Mouse (Mus musculus): ENCODE data around the gene Ezr. TPM values are rescaled to one million over a fixed set of nuclear protein-coding genes. Genes with fewer than 3 reads are reported as not detected.

Ezr gene
- polyA plus RNA-seq, 1 experiment from 2014 or later, result 176 TPM

GRCm38 (mm10) chr17:6769602-6770001 is 13.0 kb downstream of the Ezr start:
- Histone ChIP-seq H3K9me3 (ENCODE audit: control insufficient read depth, low read depth, low read length) (no peaks in the 10 kb centered on the region), H3K4me2 (replicated peaks; ENCODE audit: low read depth, low read length) (no peak overlapping the region), H3K27ac (ENCODE audit: low read length) (no peak overlapping the region), H3K9ac (replicated peaks; ENCODE audit: low read depth, low read length) (no peak overlapping the region), H3K4me1 (ENCODE audit: control insufficient read depth, insufficient read depth, low read length) (peaks cover 33% of the 10 kb centered on the region), H3K27me3 (ENCODE audit: control insufficient read depth, insufficient read depth, low read length) (no peaks in the 10 kb centered on the region), H3K36me3 (ENCODE audit: control insufficient read depth, insufficient read depth, low read length) (no peaks in the 10 kb centered on the region), H3K4me3 (ENCODE audit: low read depth, low read length) (no peak overlapping the region)
- 41% methylated on average over 4 of the region's 4 CpGs for WGBS
- no peak for ATAC-seq (ENCODE audit: insufficient number of reproducible peaks, insufficient read depth, low FRiP score, low read depth)

- WGBS, result 79% methylated on average over 5 of the region's 5 CpGs
- Histone ChIP-seq H3K4me1 (ENCODE audit: control insufficient read depth, insufficient read depth, low read length) (peaks cover 35% of the 10 kb centered on the region), H3K9me3 (ENCODE audit: control insufficient read depth, low read depth, low read length) (no peaks in the 10 kb centered on the region), H3K4me2 (replicated peaks; ENCODE audit: low read depth, low read length) (no peak overlapping the region), H3K27ac (ENCODE audit: low read length) (no peak overlapping the region), H3K27me3 (ENCODE audit: control insufficient read depth, insufficient read depth, low read length) (no peaks in the 10 kb centered on the region), H3K36me3 (ENCODE audit: control insufficient read depth, insufficient read depth, low read length) (no peaks in the 10 kb centered on the region), H3K9ac (replicated peaks; ENCODE audit: low read depth, low read length) (no peak overlapping the region), H3K4me3 (ENCODE audit: low read depth, low read length) (no peak overlapping the region)
- ATAC-seq (ENCODE audit: insufficient number of reproducible peaks, insufficient read depth, low FRiP score, low read depth), result no peak
These were observed 14.2 kb downstream of the Ezr start for GRCm38 (mm10) chr17:6768301-6768788.

- Histone ChIP-seq H3K4me3 (ENCODE audit: low read depth, low read length) (no peak overlapping the region), H3K9me3 (ENCODE audit: control insufficient read depth, low read depth, low read length) (no peaks in the 10 kb centered on the region), H3K4me1 (ENCODE audit: control insufficient read depth, insufficient read depth, low read length) (peaks cover 34% of the 10 kb centered on the region), H3K27ac (ENCODE audit: low read length) (no peak overlapping the region), H3K27me3 (ENCODE audit: control insufficient read depth, insufficient read depth, low read length) (no peaks in the 10 kb centered on the region), H3K36me3 (ENCODE audit: control insufficient read depth, insufficient read depth, low read length) (no peaks in the 10 kb centered on the region), H3K4me2 (replicated peaks; ENCODE audit: low read depth, low read length) (no peak overlapping the region), H3K9ac (replicated peaks; ENCODE audit: low read depth, low read length) (no peak overlapping the region)
- ATAC-seq (ENCODE audit: insufficient number of reproducible peaks, insufficient read depth, low FRiP score, low read depth), result no peak
- WGBS, result 55% methylated on average over 5 of the region's 5 CpGs
These were observed 14.8 kb downstream of the Ezr start for GRCm38 (mm10) chr17:6767771-6768170.

GRCm38 (mm10) chr17:6766823-6767222 is 15.8 kb downstream of the Ezr start:
- Histone ChIP-seq H3K27ac (ENCODE audit: low read length) (0 out of 2 replicates have a peak overlapping the region, but pooled peaks have one; percentile 11), H3K9ac (replicated peaks; ENCODE audit: low read depth, low read length) (no peak overlapping the region), H3K4me3 (ENCODE audit: low read depth, low read length) (no peak overlapping the region), H3K4me1 (ENCODE audit: control insufficient read depth, insufficient read depth, low read length) (peaks cover 27% of the 10 kb centered on the region), H3K9me3 (ENCODE audit: control insufficient read depth, low read depth, low read length) (no peaks in the 10 kb centered on the region), H3K4me2 (replicated peaks; ENCODE audit: low read depth, low read length) (no peak overlapping the region), H3K27me3 (ENCODE audit: control insufficient read depth, insufficient read depth, low read length) (no peaks in the 10 kb centered on the region), H3K36me3 (ENCODE audit: control insufficient read depth, insufficient read depth, low read length) (no peaks in the 10 kb centered on the region)
- ATAC-seq (ENCODE audit: insufficient number of reproducible peaks, insufficient read depth, low FRiP score, low read depth), result peak; percentile 84
- WGBS, result 52% methylated on average over 4 of the region's 4 CpGs

- ATAC-seq (ENCODE audit: insufficient number of reproducible peaks, insufficient read depth, low FRiP score, low read depth), result no peak
- H3K9me3 ChIP-seq (ENCODE audit: control insufficient read depth, low read depth, low read length), result no peaks in the 10 kb centered on the region
- H3K9ac ChIP-seq (replicated peaks; ENCODE audit: low read depth, low read length), result no peak overlapping the region
- no peaks in the 10 kb centered on the region for H3K36me3 ChIP-seq (ENCODE audit: control insufficient read depth, insufficient read depth, low read length)
- WGBS, result 38% methylated on average over 2 of the region's 2 CpGs
- peaks cover 24% of the 10 kb centered on the region for H3K4me1 ChIP-seq (ENCODE audit: control insufficient read depth, insufficient read depth, low read length)
- peak overlapping the region; percentile 6; the same call in 1 of the 2 replicates for H3K27ac ChIP-seq (ENCODE audit: low read length)
- H3K4me3 ChIP-seq (ENCODE audit: low read depth, low read length), result no peak overlapping the region
- no peak overlapping the region for H3K4me2 ChIP-seq (replicated peaks; ENCODE audit: low read depth, low read length)
- H3K27me3 ChIP-seq (ENCODE audit: control insufficient read depth, insufficient read depth, low read length), result no peaks in the 10 kb centered on the region
These were observed 16.7 kb downstream of the Ezr start for GRCm38 (mm10) chr17:6765886-6766285.

- H3K9me3 ChIP-seq (ENCODE audit: control insufficient read depth, low read depth, low read length), result no peaks in the 10 kb centered on the region
- H3K4me3 ChIP-seq (ENCODE audit: low read depth, low read length), result no peak overlapping the region
- H3K9ac ChIP-seq (replicated peaks; ENCODE audit: low read depth, low read length), result no peak overlapping the region
- ATAC-seq (ENCODE audit: insufficient number of reproducible peaks, insufficient read depth, low FRiP score, low read depth), result no peak
- WGBS, result 80% methylated on average over 4 of the region's 4 CpGs
- H3K36me3 ChIP-seq (ENCODE audit: control insufficient read depth, insufficient read depth, low read length), result no peaks in the 10 kb centered on the region
- no peaks in the 10 kb centered on the region for H3K27me3 ChIP-seq (ENCODE audit: control insufficient read depth, insufficient read depth, low read length)
- no peak overlapping the region for H3K27ac ChIP-seq (ENCODE audit: low read length)
- H3K4me2 ChIP-seq (replicated peaks; ENCODE audit: low read depth, low read length), result no peak overlapping the region
- peaks cover 24% of the 10 kb centered on the region for H3K4me1 ChIP-seq (ENCODE audit: control insufficient read depth, insufficient read depth, low read length)
These were observed 17.9 kb downstream of the Ezr start for GRCm38 (mm10) chr17:6764730-6765129.

- 59% methylated on average over 7 of the region's 7 CpGs for WGBS
- Histone ChIP-seq H3K4me1 (ENCODE audit: control insufficient read depth, insufficient read depth, low read length) (peaks cover 21% of the 10 kb centered on the region), H3K4me2 (replicated peaks; ENCODE audit: low read depth, low read length) (no peak overlapping the region), H3K9ac (replicated peaks; ENCODE audit: low read depth, low read length) (no peak overlapping the region), H3K4me3 (ENCODE audit: low read depth, low read length) (no peak overlapping the region), H3K9me3 (ENCODE audit: control insufficient read depth, low read depth, low read length) (no peaks in the 10 kb centered on the region), H3K27me3 (ENCODE audit: control insufficient read depth, insufficient read depth, low read length) (no peaks in the 10 kb centered on the region), H3K27ac (ENCODE audit: low read length) (no peak overlapping the region), H3K36me3 (ENCODE audit: control insufficient read depth, insufficient read depth, low read length) (no peaks in the 10 kb centered on the region)
- ATAC-seq (ENCODE audit: insufficient number of reproducible peaks, insufficient read depth, low FRiP score, low read depth), result no peak
These were observed 18.4 kb downstream of the Ezr start for GRCm38 (mm10) chr17:6764227-6764593.

- ATAC-seq (ENCODE audit: insufficient number of reproducible peaks, insufficient read depth, low FRiP score, low read depth), result no peak
- Histone ChIP-seq H3K4me3 (ENCODE audit: low read depth, low read length) (no peak overlapping the region), H3K27ac (ENCODE audit: low read length) (no peak overlapping the region), H3K4me1 (ENCODE audit: control insufficient read depth, insufficient read depth, low read length) (peaks cover 18% of the 10 kb centered on the region), H3K9ac (replicated peaks; ENCODE audit: low read depth, low read length) (no peak overlapping the region), H3K4me2 (replicated peaks; ENCODE audit: low read depth, low read length) (no peak overlapping the region), H3K9me3 (ENCODE audit: control insufficient read depth, low read depth, low read length) (no peaks in the 10 kb centered on the region), H3K27me3 (ENCODE audit: control insufficient read depth, insufficient read depth, low read length) (no peaks in the 10 kb centered on the region), H3K36me3 (ENCODE audit: control insufficient read depth, insufficient read depth, low read length) (no peaks in the 10 kb centered on the region)
- 53% methylated on average over 7 of the region's 7 CpGs for WGBS
These were observed 18.9 kb downstream of the Ezr start for GRCm38 (mm10) chr17:6763513-6764226.
